Mouse (Mus musculus): ENCODE measurements around the gene Podxl.

GRCm38 (mm10) chr6:31571459-31571858 is 7.7 kb upstream of the Podxl start:
- no peak for TF ChIP-seq CTCF (IDR thresholded peaks at IDR 0.05; ENCODE audit: control insufficient read depth, insufficient read depth, insufficient replicate concordance, low read depth, low read length)
- TF ChIP-seq POLR2A (IDR thresholded peaks at IDR 0.05; ENCODE audit: control insufficient read depth, low read depth, low read length), result no peak
